Mouse (Mus musculus) forebrain, embryonic 15.5 days (tissue): ENCODE data around the gene Hs3st5. TPM values are rescaled to one million over a fixed set of nuclear protein-coding genes. Genes with fewer than 3 reads are reported as not detected.
A peak's percentile ranks its signal among the peaks of the same experiment; 100 is the strongest.

ENCODE experiments used
- ATAC-seq: fragments of 200-750 bp; cut with Nextera tagmentation; replicated peaks from 2 replicates; pipeline ENCODE4 v1.8.0; 2017; ENCODE audit warnings: mild to moderate bottlenecking, moderate TSS enrichment, moderate library complexity
- H3K27ac ChIP-seq: fragments of 300-500 bp; sonication (generic); replicated peaks from 2 replicates; pipeline ENCODE4 v1.5.1; 2015; ENCODE audit warnings: mild to moderate bottlenecking, inconsistent platforms
- H3K27me3 ChIP-seq: fragments of 300-500 bp; sonication (generic); 2 replicates; pipeline ENCODE4 v1.6.1; 2015; ENCODE audit warnings: inconsistent platforms
- H3K36me3 ChIP-seq: fragments of 300-500 bp; sonication (generic); 2 replicates; pipeline ENCODE4 v1.6.1; 2015; ENCODE audit warnings: mild to moderate bottlenecking, inconsistent platforms
- H3K4me1 ChIP-seq: fragments of 300-500 bp; sonication (generic); 2 replicates; pipeline ENCODE4 v1.6.1; 2015; ENCODE audit warnings: inconsistent platforms
- H3K4me2 ChIP-seq: fragments of 300-500 bp; sonication (generic); replicated peaks from 2 replicates; pipeline ENCODE4 v1.6.1; 2015; ENCODE audit warnings: mild to moderate bottlenecking, inconsistent platforms
- H3K4me3 ChIP-seq: fragments of 300-500 bp; sonication (generic); 2 replicates; pipeline ENCODE4 v1.5.1; 2015; ENCODE audit warnings: mild to moderate bottlenecking, inconsistent platforms
- H3K9ac ChIP-seq: fragments of 300-500 bp; sonication (generic); replicated peaks from 2 replicates; pipeline ENCODE4 v1.6.1; 2015; ENCODE audit warnings: mild to moderate bottlenecking, inconsistent platforms
- H3K9me3 ChIP-seq: fragments of 300-500 bp; sonication (generic); 2 replicates; pipeline ENCODE4 v1.6.1; 2016; ENCODE audit warnings: inconsistent platforms
- WGBS: fragments of 180-500 bp; shearing (Covaris S2); methylation state at CpG from one replicate; pipeline ENCODE4 v1.1.7; 2015; ENCODE audit warnings: mixed read lengths; 5-methylcytosine and 5-hydroxymethylcytosine counted together
- polyA plus RNA-seq: library from polyadenylated mRNA; unstranded; fragments of >200 nt; fragmentation: Nextera tagmentation; extraction: Ambion mirVana; gene quantifications from 2 replicates; pipeline ENCODE4 v1.2.1, GENCODE M21; 2015

Gene Hs3st5
- polyA plus RNA-seq = 7.4 and 9.9 TPM in 2 replicates

DNA sequence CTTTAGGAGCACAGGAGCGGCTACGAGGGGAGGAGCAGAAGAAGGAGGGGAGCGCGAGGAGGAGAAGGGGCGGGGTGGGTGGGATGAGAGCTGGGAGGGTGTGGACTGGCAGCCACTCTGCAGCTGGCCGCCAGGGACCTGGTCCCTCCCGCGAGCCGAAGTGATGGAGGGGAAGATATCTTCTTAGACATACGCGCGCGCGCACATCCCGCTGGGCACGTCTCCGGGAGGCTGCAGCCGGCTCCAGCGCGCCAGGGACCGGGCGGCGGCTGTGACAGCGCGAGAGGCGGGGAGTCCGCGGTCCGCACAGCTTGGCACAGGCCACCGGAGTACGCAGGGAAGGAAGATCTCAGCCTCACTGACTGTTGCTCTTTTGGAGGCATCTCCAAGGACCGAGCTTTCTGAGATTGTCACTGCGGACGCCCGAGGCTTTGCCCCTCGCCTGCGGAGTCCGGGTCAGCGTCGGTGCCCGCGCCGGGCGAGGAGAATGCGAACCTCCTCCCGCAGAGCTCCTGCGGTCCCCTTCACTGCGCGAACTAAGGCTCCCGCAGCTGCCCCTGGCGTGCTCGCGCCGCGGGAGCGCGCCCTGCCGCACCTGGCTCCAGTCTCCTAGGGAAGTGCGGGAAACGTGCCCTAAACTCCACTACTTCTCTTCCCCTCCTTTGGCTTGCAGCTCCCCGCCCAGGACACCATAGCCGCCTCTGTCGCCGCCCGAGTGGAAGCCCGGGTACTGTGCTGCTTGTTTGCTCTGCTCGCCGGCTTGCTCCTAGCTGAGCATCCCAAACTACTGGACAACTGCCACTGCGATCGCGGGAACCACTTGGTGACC, at the start of gene Hs3st5:
Hs3st5 (plus strand) TSS at position 88 of the 829 bp plus-strand sequence.
- peak within 1 kb of the TSS; percentile 65 for H3K9ac ChIP-seq
- no peaks in the 10 kb centered on the region for H3K36me3 ChIP-seq
- H3K27ac ChIP-seq = peak within 1 kb of the TSS; percentile 51; the same call in 1 of the 2 replicates
- H3K9me3 ChIP-seq = no peaks in the 10 kb centered on the region
- ATAC-seq = peak; percentile 92
- H3K4me1 ChIP-seq = peaks cover 20% of the 10 kb centered on the region
- WGBS = under 1% methylated on average over 71 of the region's 71 CpGs
- peak within 1 kb of the TSS; percentile 97 for H3K4me2 ChIP-seq
- H3K27me3 ChIP-seq = no peaks in the 10 kb centered on the region
- H3K4me3 ChIP-seq = peak within 1 kb of the TSS; percentile 77

DNA sequence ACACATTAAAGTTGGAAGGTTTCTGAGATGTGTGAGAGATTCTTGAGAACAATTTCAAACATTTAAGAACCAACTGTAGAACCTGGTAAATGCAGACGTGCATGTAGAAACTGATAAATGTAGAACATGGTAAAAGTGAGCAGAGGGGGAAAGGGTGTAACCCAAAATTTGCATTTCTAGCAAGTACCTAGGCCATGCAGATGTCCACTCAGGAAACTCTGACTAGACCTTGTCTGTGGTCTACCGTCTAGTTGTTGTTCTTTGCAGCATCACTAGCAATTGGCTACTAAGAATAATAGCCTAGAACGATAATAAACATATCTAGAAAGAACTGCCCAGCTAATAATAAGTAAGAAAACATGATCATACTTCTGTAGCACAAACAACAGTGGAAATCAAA, 38.0 kb upstream of the Hs3st5 start:
- WGBS = 90% methylated on average over 3 of the region's 3 CpGs

DNA sequence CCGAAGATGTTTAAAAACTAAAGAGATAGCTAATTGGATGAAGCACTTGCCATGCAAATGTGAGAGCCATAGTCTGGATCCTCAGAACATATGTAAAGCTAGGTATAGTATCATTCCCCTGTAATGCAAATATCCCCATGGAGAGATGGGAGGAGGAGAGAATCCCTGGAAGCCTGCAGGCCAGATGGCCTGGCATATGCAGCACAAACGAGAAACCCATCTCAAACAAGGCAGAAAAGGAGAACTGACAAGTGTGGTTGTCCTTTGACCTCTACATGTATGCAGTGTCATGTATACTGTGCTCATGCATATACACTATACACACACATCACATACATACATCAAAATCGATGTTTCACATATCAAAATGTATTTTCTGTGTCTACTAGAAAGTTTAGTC, 35.5 kb upstream of the Hs3st5 start:
- no peak overlapping the region for H3K4me3 ChIP-seq
- no peaks in the 10 kb centered on the region for H3K4me1 ChIP-seq
- H3K27me3 ChIP-seq = no peaks in the 10 kb centered on the region
- 62% methylated on average over 3 of the region's 3 CpGs for WGBS
- no peak overlapping the region for H3K4me2 ChIP-seq
- no peak overlapping the region for H3K9ac ChIP-seq
- no peaks in the 10 kb centered on the region for H3K9me3 ChIP-seq
- H3K36me3 ChIP-seq = no peaks in the 10 kb centered on the region
- no peak for ATAC-seq
- no peak overlapping the region for H3K27ac ChIP-seq

More for the DNA sequence above, 38.0 kb upstream of the Hs3st5 start:
- H3K4me2 ChIP-seq = no peak overlapping the region
- H3K4me1 ChIP-seq = no peaks in the 10 kb centered on the region
- no peak for ATAC-seq
- H3K27ac ChIP-seq = no peak overlapping the region
- H3K9ac ChIP-seq = no peak overlapping the region
- no peaks in the 10 kb centered on the region for H3K36me3 ChIP-seq
- no peaks in the 10 kb centered on the region for H3K27me3 ChIP-seq
- no peaks in the 10 kb centered on the region for H3K9me3 ChIP-seq
- no peak overlapping the region for H3K4me3 ChIP-seq

DNA sequence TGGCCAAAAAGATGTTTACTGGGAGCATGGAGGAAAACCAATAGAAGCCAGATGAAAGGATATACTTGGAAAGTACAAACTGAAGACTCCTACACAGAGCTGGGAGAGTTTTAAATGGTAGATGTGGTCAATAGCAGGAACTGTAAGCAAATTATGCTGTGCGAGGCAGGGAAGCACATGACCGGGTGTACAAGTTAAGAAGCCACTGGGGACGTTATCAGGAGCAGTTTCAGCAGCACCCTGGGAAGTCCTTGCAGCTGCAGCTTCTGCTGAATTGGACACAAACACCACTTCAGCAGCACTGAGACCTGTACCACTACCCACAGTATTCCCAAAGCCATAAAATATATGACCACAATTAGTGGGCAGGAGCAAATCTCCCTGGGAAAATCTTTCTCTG, 31.8 kb upstream of the Hs3st5 start:
- Histone ChIP-seq H3K9ac (no peak overlapping the region), H3K9me3 (no peaks in the 10 kb centered on the region), H3K4me1 (no peaks in the 10 kb centered on the region), H3K27me3 (no peaks in the 10 kb centered on the region), H3K27ac (no peak overlapping the region), H3K4me2 (no peak overlapping the region), H3K4me3 (no peak overlapping the region), H3K36me3 (no peaks in the 10 kb centered on the region)
- 81% methylated on average over 3 of the region's 3 CpGs for WGBS
- ATAC-seq = no peak

DNA sequence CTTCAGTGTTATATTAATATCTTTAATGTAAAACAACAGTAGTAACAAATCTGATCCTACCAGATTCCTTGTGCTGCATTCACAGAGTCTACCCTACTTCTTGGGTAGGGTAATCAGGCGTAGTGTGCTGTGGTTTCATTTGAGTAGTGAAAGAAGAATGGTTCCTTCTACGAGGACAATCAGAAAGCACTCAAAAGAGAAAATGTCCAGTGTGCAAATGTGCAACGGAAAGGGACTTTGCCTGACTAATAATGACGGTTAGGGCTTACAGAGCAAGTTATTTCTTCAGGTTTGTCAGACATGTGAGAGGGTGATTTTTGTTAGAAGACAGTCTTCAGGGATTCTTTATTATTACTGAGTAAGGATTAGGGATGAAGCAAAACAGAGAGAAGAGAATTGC, 29.1 kb upstream of the Hs3st5 start:
- H3K4me3 ChIP-seq = no peak overlapping the region
- no peak overlapping the region for H3K4me2 ChIP-seq
- H3K36me3 ChIP-seq = no peaks in the 10 kb centered on the region
- WGBS = 75% methylated on average over 4 of the region's 4 CpGs
- no peaks in the 10 kb centered on the region for H3K27me3 ChIP-seq
- H3K9ac ChIP-seq = no peak overlapping the region
- H3K27ac ChIP-seq = no peak overlapping the region
- no peaks in the 10 kb centered on the region for H3K4me1 ChIP-seq
- H3K9me3 ChIP-seq = no peaks in the 10 kb centered on the region
- no peak for ATAC-seq

DNA sequence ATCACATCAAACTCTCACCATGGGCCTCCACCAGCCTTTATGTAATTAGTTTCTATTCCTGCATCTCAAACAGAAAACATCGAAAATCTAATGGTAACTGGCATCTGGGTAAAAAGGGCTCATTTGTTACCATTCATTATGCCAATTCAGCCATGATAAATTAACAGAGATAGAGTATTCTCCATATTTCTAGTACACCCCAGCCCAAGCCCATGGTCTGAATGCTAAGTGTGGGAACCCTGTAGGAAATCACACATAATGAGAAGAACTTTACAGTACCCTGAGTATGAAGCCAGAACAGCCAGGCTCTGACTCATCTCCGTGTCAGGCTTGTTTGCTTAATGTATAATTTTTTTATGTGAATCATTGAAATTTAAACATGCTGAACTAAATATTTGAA, 23.3 kb upstream of the Hs3st5 start:
- no peak overlapping the region for H3K9ac ChIP-seq
- ATAC-seq = peak; percentile 67
- no peaks in the 10 kb centered on the region for H3K27me3 ChIP-seq
- no peak overlapping the region for H3K4me3 ChIP-seq
- H3K9me3 ChIP-seq = no peaks in the 10 kb centered on the region
- no peak overlapping the region for H3K27ac ChIP-seq
- no peak overlapping the region for H3K4me2 ChIP-seq
- peaks cover 2% of the 10 kb centered on the region; the same call in 1 of the 2 replicates for H3K4me1 ChIP-seq
- WGBS = 6% methylated on average over 2 of the region's 2 CpGs
- H3K36me3 ChIP-seq = no peaks in the 10 kb centered on the region

DNA sequence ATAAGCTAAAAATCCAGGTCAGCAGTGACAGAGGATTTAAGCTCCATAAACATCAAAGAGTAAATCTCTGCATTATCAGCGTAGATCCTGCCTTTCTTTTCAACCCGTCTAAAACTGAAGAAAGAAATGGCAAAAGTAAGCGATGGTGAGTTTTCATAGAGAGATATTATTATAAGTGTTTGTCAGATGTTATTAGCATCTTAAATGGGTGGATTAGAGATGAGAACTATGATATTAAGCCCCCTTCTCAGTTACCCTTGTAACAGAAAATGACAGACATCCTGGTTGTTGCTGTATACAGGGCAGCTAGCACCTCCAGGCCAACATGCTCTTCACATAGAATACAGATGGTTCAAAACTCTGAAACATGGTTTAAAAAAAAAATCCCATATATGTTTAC, 22.6 kb upstream of the Hs3st5 start:
- 44% methylated on average over 3 of the region's 3 CpGs for WGBS
- ATAC-seq = no peak
- peaks cover 2% of the 10 kb centered on the region; the same call in 1 of the 2 replicates for H3K4me1 ChIP-seq
- no peak overlapping the region for H3K9ac ChIP-seq
- H3K27me3 ChIP-seq = no peaks in the 10 kb centered on the region
- H3K9me3 ChIP-seq = no peaks in the 10 kb centered on the region
- H3K4me3 ChIP-seq = no peak overlapping the region
- no peak overlapping the region for H3K4me2 ChIP-seq
- no peaks in the 10 kb centered on the region for H3K36me3 ChIP-seq
- no peak overlapping the region for H3K27ac ChIP-seq

DNA sequence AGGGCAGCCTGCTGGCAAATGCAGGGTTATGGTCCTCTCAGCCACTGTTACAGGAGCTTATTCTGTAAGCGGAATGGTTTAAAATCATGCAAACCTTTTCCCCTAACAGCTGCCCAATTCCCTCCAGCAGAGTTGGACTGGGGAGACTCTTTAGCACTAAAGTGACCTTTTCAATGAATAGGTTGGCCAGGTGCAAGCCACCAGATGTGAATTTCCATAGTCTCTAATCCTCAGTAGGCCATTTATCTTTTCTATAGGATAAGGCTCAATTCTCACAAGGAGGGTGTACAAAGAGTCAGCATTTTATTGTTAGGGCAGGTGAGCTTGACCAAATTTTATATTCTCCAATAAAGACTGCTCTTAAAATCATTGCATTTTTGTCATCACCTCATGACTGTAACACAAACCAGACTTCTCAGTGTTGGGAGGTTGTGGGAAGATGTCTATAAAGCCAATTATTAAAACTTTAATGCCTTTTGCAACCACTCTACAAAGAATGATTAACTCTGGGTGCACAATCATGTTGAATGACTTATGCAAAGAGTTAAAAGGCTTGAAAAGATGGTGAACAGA, 21.8 kb upstream of the Hs3st5 start:
- Histone ChIP-seq H3K36me3 (no peaks in the 10 kb centered on the region), H3K9me3 (no peaks in the 10 kb centered on the region), H3K4me2 (no peak overlapping the region), H3K9ac (no peak overlapping the region), H3K27ac (no peak overlapping the region), H3K27me3 (no peaks in the 10 kb centered on the region), H3K4me1 (peaks cover 2% of the 10 kb centered on the region; the same call in 1 of the 2 replicates), H3K4me3 (no peak overlapping the region)
- ATAC-seq = no peak
- 64% methylated on average over 1 of the region's 1 CpGs for WGBS

DNA sequence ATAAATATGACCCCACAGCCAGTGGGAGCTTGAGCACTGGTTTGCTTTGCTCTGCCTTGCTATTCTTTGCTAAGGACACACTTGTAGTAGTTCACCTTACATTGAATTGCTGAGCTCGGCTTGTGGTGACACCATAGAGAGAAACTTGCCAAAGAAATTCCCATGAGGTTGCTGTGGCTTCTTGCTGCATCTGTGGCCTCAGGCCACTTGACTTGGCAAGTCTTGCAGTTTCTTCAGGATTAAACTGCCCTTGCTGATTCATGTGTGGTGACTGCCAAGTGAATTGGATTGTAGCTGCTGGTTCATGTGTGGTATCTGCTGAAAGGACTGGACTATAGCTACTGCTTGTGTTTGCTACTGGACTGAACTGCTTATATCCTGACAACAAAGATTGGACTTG, 13.0 kb upstream of the Hs3st5 start:
- Histone ChIP-seq H3K9me3 (no peaks in the 10 kb centered on the region), H3K27me3 (no peaks in the 10 kb centered on the region), H3K36me3 (no peaks in the 10 kb centered on the region), H3K4me1 (no peaks in the 10 kb centered on the region), H3K9ac (no peak overlapping the region), H3K4me3 (no peak overlapping the region), H3K4me2 (no peak overlapping the region), H3K27ac (no peak overlapping the region)
- 90% methylated on average over 1 of the region's 1 CpGs for WGBS
- no peak for ATAC-seq

DNA sequence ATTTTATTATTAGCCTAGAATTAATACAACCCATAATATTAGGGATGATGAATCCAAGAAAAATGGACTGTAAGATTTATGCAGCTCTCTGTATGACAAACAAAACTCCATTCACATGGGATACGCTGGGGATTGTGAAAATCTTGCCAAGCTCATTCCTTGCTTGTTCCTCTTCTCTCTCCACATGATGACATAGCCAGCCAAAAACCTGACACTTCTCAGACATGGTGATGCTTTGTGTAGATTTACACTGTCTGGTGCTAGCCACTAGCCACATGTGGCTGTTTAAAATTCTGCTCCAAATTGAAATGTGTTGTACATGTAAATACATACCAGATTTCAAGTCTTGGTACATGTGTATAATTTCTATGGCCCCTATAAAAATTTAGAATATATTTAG, 6.9 kb upstream of the Hs3st5 start:
- WGBS = 66% methylated on average over 1 of the region's 1 CpGs
- Histone ChIP-seq H3K4me3 (no peak overlapping the region), H3K36me3 (no peaks in the 10 kb centered on the region), H3K9me3 (no peaks in the 10 kb centered on the region), H3K4me2 (no peak overlapping the region), H3K27ac (no peak overlapping the region), H3K4me1 (no peaks in the 10 kb centered on the region), H3K27me3 (no peaks in the 10 kb centered on the region), H3K9ac (no peak overlapping the region)
- ATAC-seq = peak; percentile 55; the same call in 1 of the 2 replicates

DNA sequence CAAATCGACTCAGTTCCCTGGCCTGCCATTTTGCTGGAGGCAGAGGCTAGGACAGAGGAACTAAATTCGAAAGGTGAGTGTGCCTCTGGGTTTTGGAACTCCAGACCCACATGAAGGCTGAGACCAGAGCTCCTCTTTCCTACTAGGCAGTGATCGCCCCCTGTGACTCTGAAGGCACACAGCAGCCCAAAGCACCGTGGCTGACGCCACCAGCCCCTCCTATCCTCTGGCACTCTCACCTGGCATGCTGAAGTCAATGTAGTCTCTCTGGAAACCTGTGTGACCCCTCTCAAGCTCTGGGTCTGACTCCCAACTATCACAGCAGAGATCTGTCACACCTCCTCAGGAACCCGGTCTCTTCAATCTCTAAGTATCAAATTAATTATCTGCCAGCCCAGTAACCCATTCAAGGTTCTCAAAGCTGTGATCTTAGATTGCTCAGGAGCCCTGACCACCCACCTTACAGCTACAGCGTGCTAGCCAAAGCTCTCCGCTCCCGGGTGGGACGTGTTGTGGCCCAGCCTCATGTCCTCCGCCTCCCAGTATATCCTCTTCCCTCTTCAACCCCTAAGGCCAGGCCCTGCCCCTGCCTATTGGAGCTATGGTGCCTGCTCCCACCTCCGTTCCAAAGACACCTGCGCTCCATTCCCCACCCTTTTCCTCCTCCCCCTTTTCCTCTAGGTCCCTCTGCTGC, 434 bp upstream of the Hs3st5 start:
- H3K27me3 ChIP-seq = no peaks in the 10 kb centered on the region
- H3K27ac ChIP-seq = no peak overlapping the region
- H3K9ac ChIP-seq = peak overlapping the region; percentile 65
- H3K4me2 ChIP-seq = peak overlapping the region; percentile 97
- no peaks in the 10 kb centered on the region for H3K9me3 ChIP-seq
- peak overlapping the region; percentile 77 for H3K4me3 ChIP-seq
- peak; percentile 76 for ATAC-seq
- no peaks in the 10 kb centered on the region for H3K36me3 ChIP-seq
- WGBS = 8% methylated on average over 13 of the region's 13 CpGs
- H3K4me1 ChIP-seq = peaks cover 20% of the 10 kb centered on the region

DNA sequence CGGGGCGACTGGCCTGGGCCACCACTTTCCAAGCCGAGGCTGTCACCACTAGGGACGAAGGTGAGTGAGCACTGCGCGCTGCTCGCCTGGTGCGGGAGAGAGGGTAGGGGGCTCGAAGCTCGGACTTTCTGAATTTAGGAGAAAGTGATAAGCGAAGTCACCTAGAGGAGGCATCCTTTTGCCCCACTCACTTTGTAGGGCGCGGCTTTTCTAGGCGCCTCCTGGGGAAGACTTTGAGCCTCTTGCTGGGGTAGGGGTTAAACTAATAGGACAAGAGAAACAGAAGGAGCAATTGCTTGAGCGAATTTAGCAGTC, 899 bp downstream of the Hs3st5 start:
- under 1% methylated on average over 15 of the region's 15 CpGs for WGBS
- no peaks in the 10 kb centered on the region for H3K9me3 ChIP-seq
- no peak for ATAC-seq
- H3K27me3 ChIP-seq = no peaks in the 10 kb centered on the region
- no peaks in the 10 kb centered on the region for H3K36me3 ChIP-seq
- H3K4me1 ChIP-seq = peaks cover 20% of the 10 kb centered on the region
- H3K27ac ChIP-seq = peak overlapping the region; percentile 51; the same call in 1 of the 2 replicates
- peak overlapping the region; percentile 77 for H3K4me3 ChIP-seq
- peak overlapping the region; percentile 65 for H3K9ac ChIP-seq
- H3K4me2 ChIP-seq = peak overlapping the region; percentile 97
